Mouse (Mus musculus): Measurements from ENCODE around the gene Hectd1. TPM values are rescaled to one million over a fixed set of nuclear protein-coding genes. Genes with fewer than 3 reads are reported as not detected.

Hectd1 gene
- polyA plus RNA-seq (2012; rRNA removed) (32.8 and 35.8 TPM in 2 replicates), polyA plus RNA-seq (2014; fragmentation: Nextera tagmentation; extraction: Ambion mirVana) (44.0 and 45.6 TPM in 2 replicates)

GRCm38 (mm10) chr12:51829290-51830076 lies at the start of gene Hectd1:
Hectd1 (minus strand) TSS chr12:51829536.
- ATAC-seq (ENCODE audit: low FRiP score, low read depth) (peak; percentile 96), DNase-seq (ENCODE audit: low spot score) (peak; percentile 84)
- peak within 1 kb of the TSS; percentile 99 for H3K27ac ChIP-seq (replicated peaks; ENCODE audit: low read depth, low read length)
- H3K36me3 ChIP-seq (ENCODE audit: control insufficient read depth, insufficient read depth, low read length), result peaks cover 17% of the 10 kb centered on the region
- peak; percentile 74; the same call in 1 of the 2 replicates for TF ChIP-seq POLR2A (IDR thresholded peaks at IDR 0.05; ENCODE audit: borderline replicate concordance, extremely low read depth, insufficient read depth, insufficient read length)
- WGBS, result 0% methylated on average over 34 of the region's 114 CpGs
- H3K27me3 ChIP-seq (ENCODE audit: control insufficient read depth, insufficient read depth, low read length), result no peaks in the 10 kb centered on the region
- H3K4me1 ChIP-seq (ENCODE audit: control insufficient read depth, insufficient read depth, low read length), result peaks cover 11% of the 10 kb centered on the region
- H3K4me3 ChIP-seq (replicated peaks; ENCODE audit: low read length), result peak within 1 kb of the TSS; percentile 92
- H3K9ac ChIP-seq (ENCODE audit: low read depth, low read length, severe bottlenecking), result peak within 1 kb of the TSS; percentile 99
- peak within 1 kb of the TSS; percentile 70 for H3K4me2 ChIP-seq (replicated peaks; ENCODE audit: low read depth, low read length, severe bottlenecking)
- H3K9me3 ChIP-seq (ENCODE audit: control insufficient read depth, low read length), result no peaks in the 10 kb centered on the region

DNA sequence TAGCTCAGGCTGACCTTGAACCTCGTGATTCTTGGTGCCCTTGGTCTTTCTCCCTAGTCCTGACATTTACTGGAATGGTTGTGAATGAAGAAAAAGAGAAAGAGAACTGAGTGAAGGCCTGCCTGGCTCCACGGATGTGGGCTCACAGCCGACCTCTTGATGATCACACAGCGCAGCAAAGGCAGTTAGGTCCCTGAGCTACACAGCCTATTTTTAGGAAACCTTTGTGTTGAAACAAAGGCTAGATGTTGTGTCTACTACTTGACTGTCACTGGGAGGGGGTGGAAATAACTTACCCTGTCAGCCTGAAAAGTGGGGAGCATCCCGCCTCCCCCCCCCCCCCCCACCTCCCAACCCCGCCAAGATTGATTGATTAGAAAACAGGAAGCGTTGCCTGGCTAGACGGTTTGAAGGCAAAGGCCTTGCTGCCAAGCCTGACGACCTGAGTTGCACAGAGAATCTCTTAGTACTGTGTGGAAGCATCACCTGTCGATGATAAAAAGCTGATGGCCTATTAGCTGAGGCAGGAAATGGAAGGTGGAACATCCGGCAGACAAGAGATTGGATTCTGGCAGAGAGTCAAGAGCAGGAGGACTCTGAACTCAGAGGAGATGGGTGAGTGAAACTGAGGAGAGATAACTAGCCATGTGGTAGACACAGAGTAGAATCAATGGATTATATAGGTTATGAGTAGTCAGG lies 42.3 kb upstream of the Hectd1 start:
- ATAC-seq (ENCODE audit: low FRiP score, low read depth) (no peak), DNase-seq (ENCODE audit: low spot score) (no peak)
- Histone ChIP-seq H3K27me3 (ENCODE audit: control insufficient read depth, insufficient read depth, low read length) (no peaks in the 10 kb centered on the region), H3K36me3 (ENCODE audit: control insufficient read depth, insufficient read depth, low read length) (peaks cover 7% of the 10 kb centered on the region), H3K27ac (replicated peaks; ENCODE audit: low read depth, low read length) (no peak overlapping the region), H3K4me3 (replicated peaks; ENCODE audit: low read length) (no peak overlapping the region), H3K9ac (ENCODE audit: low read depth, low read length, severe bottlenecking) (no peak overlapping the region), H3K4me1 (ENCODE audit: control insufficient read depth, insufficient read depth, low read length) (no peaks in the 10 kb centered on the region), H3K9me3 (ENCODE audit: control insufficient read depth, low read length) (no peaks in the 10 kb centered on the region), H3K4me2 (replicated peaks; ENCODE audit: low read depth, low read length, severe bottlenecking) (no peak overlapping the region)
- WGBS, result 71% methylated on average over 11 of the region's 11 CpGs
- no peak for TF ChIP-seq POLR2A (IDR thresholded peaks at IDR 0.05; ENCODE audit: borderline replicate concordance, extremely low read depth, insufficient read depth, insufficient read length)

- no peak overlapping the region for H3K27ac ChIP-seq (replicated peaks; ENCODE audit: low read depth, low read length)
- no peaks in the 10 kb centered on the region; the same call in 1 of the 2 replicates for H3K36me3 ChIP-seq (ENCODE audit: control insufficient read depth, insufficient read depth, low read length)
- no peak for TF ChIP-seq POLR2A (IDR thresholded peaks at IDR 0.05; ENCODE audit: borderline replicate concordance, extremely low read depth, insufficient read depth, insufficient read length)
- H3K9ac ChIP-seq (ENCODE audit: low read depth, low read length, severe bottlenecking), result no peak overlapping the region
- no peak for ATAC-seq (ENCODE audit: low FRiP score, low read depth)
- no peak for DNase-seq (ENCODE audit: low spot score)
- WGBS, result 62% methylated on average over 3 of the region's 3 CpGs
- no peaks in the 10 kb centered on the region for H3K27me3 ChIP-seq (ENCODE audit: control insufficient read depth, insufficient read depth, low read length)
- no peak overlapping the region for H3K4me2 ChIP-seq (replicated peaks; ENCODE audit: low read depth, low read length, severe bottlenecking)
- H3K4me1 ChIP-seq (ENCODE audit: control insufficient read depth, insufficient read depth, low read length), result peaks cover 7% of the 10 kb centered on the region
- H3K9me3 ChIP-seq (ENCODE audit: control insufficient read depth, low read length), result no peaks in the 10 kb centered on the region
- H3K4me3 ChIP-seq (replicated peaks; ENCODE audit: low read length), result no peak overlapping the region
Observed at GRCm38 (mm10) chr12:51869511-51869910, 40.2 kb upstream of the Hectd1 start.

DNA sequence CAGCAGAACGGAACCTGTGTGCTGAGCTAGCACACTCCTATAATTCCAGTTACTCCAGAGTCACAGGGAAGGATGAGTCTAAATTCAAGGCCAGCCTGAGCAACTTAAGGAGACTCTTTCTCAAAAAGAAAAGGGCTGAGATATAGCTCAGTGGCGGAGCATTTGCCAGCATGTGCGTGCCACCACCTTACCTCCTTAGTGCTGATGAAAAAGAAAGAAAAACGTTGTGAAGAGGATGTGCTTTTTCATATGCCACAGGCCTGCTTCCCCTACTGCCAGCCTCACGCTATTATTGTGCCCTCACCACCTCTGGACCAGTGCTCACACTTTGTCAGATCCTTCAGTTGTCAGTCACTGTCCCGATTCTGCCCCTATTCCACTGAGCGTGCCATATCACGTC lies 37.7 kb upstream of the Hectd1 start:
- Histone ChIP-seq H3K27me3 (ENCODE audit: control insufficient read depth, insufficient read depth, low read length) (no peaks in the 10 kb centered on the region), H3K4me3 (replicated peaks; ENCODE audit: low read length) (no peak overlapping the region), H3K4me1 (ENCODE audit: control insufficient read depth, insufficient read depth, low read length) (peaks cover 7% of the 10 kb centered on the region), H3K9ac (ENCODE audit: low read depth, low read length, severe bottlenecking) (no peak overlapping the region), H3K9me3 (ENCODE audit: control insufficient read depth, low read length) (no peaks in the 10 kb centered on the region), H3K36me3 (ENCODE audit: control insufficient read depth, insufficient read depth, low read length) (no peaks in the 10 kb centered on the region), H3K4me2 (replicated peaks; ENCODE audit: low read depth, low read length, severe bottlenecking) (no peak overlapping the region), H3K27ac (replicated peaks; ENCODE audit: low read depth, low read length) (no peak overlapping the region)
- TF ChIP-seq POLR2A (IDR thresholded peaks at IDR 0.05; ENCODE audit: borderline replicate concordance, extremely low read depth, insufficient read depth, insufficient read length), result no peak
- WGBS, result 82% methylated on average over 8 of the region's 8 CpGs
- ATAC-seq (ENCODE audit: low FRiP score, low read depth) (no peak), DNase-seq (ENCODE audit: low spot score) (no peak)

DNA sequence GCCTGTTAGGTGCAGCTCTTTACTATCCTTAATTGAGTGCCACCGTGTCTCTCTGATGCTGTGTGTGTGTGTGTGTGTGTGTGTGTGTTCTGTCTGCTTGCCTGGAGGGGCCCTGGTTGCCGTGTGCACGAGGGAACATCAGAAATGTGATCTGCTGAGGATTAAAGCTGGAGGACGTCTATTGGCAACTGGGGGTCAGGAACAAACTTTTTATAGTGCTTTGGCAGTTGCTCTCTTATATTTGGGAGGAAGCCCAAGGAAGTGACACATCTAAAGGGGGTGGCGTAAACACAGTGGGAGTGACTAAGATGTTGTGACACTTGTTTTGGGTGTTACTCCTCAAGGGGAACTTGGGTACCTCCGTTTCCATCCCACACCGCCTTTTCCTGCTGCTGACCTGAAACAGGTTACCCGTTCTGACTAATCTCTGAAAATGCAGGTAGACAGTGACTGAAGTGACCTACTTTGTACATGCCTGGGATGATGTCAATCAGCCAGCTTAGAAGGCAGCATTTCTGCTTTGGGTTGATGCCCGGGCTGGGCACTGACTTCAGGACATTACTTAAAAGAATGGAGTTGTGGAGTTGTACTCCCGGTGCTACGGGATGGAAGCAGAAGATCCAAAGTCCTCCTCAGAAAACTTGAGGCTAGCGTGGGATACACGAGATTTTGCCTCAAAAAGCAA lies 37.0 kb upstream of the Hectd1 start:
- peak; percentile 9 for DNase-seq (ENCODE audit: low spot score)

More for the DNA sequence above, 37.0 kb upstream of the Hectd1 start:
- no peaks in the 10 kb centered on the region for H3K9me3 ChIP-seq (ENCODE audit: control insufficient read depth, low read length)
- TF ChIP-seq POLR2A (IDR thresholded peaks at IDR 0.05; ENCODE audit: borderline replicate concordance, extremely low read depth, insufficient read depth, insufficient read length), result no peak
- no peak overlapping the region for H3K4me3 ChIP-seq (replicated peaks; ENCODE audit: low read length)
- no peak overlapping the region for H3K9ac ChIP-seq (ENCODE audit: low read depth, low read length, severe bottlenecking)
- ATAC-seq (ENCODE audit: low FRiP score, low read depth), result peak; percentile 42; the same call in 1 of the 2 replicates
- no peak overlapping the region for H3K4me2 ChIP-seq (replicated peaks; ENCODE audit: low read depth, low read length, severe bottlenecking)
- 59% methylated on average over 13 of the region's 13 CpGs for WGBS
- H3K27ac ChIP-seq (replicated peaks; ENCODE audit: low read depth, low read length), result no peak overlapping the region
- peaks cover 7% of the 10 kb centered on the region for H3K4me1 ChIP-seq (ENCODE audit: control insufficient read depth, insufficient read depth, low read length)
- no peaks in the 10 kb centered on the region for H3K36me3 ChIP-seq (ENCODE audit: control insufficient read depth, insufficient read depth, low read length)
- H3K27me3 ChIP-seq (ENCODE audit: control insufficient read depth, insufficient read depth, low read length), result no peaks in the 10 kb centered on the region
